Mouse (Mus musculus) testis, adult 2 months (tissue): ENCODE measurements at regions not wholly inside any gene's neighbourhood (a gene's known extent, or its start where the extent isn't known, plus 50 kb on each side); places are given as distances from the start of the nearest gene placed in this dataset.

Experiments used
- H3K27ac ChIP-seq: fragments of 200-500 bp; 2 replicates; pipeline ENCODE4 v1.5.1; 2012; ENCODE audit warnings: low read depth, low read length; ENCODE audit not compliant: control insufficient read depth, insufficient read depth
- H3K27me3 ChIP-seq: fragments of 200-500 bp; 2 replicates; pipeline ENCODE4 v1.6.1; 2012; ENCODE audit warnings: mild to moderate bottlenecking, low read length, moderate library complexity; ENCODE audit not compliant: control insufficient read depth, insufficient read depth
- H3K36me3 ChIP-seq: fragments of 200-500 bp; 2 replicates; pipeline ENCODE4 v1.6.1; 2012; ENCODE audit warnings: mild to moderate bottlenecking, low read length; ENCODE audit not compliant: control insufficient read depth, insufficient read depth
- H3K4me1 ChIP-seq: fragments of 200-500 bp; 2 replicates; pipeline ENCODE4 v1.6.1; 2012; ENCODE audit warnings: low read length; ENCODE audit not compliant: control insufficient read depth, insufficient read depth
- H3K4me3 ChIP-seq: fragments of 200-500 bp; 2 replicates; pipeline ENCODE4 v1.5.1; 2012; ENCODE audit warnings: low read depth, mild to moderate bottlenecking, low read length, moderate library complexity, mixed read lengths; ENCODE audit not compliant: control insufficient read depth
- CTCF ChIP-seq: fragments of 200-500 bp; IDR thresholded peaks from 2 replicates; pipeline ENCODE4 v1.5.1; 2012; ENCODE audit warnings: low read depth, mild to moderate bottlenecking, inconsistent platforms, low read length, moderate library complexity; ENCODE audit not compliant: control insufficient read depth, insufficient read depth, insufficient replicate concordance
- POLR2A ChIP-seq: fragments of 200-500 bp; IDR thresholded peaks from 2 replicates; pipeline ENCODE4 v1.6.1; 2012; ENCODE audit warnings: low read depth, mild to moderate bottlenecking, inconsistent platforms, low read length, moderate library complexity; ENCODE audit not compliant: control insufficient read depth

- TF ChIP-seq CTCF (no peak), POLR2A (no peak)
- H3K36me3 ChIP-seq, result no peaks in the 10 kb centered on the region
- H3K4me1 ChIP-seq, result no peaks in the 10 kb centered on the region
- no peaks in the 10 kb centered on the region for H3K27me3 ChIP-seq
- H3K27ac ChIP-seq, result no peak overlapping the region
- no peak overlapping the region for H3K4me3 ChIP-seq
Observed at GRCm38 (mm10) chr11:7279891-7280290, 66.2 kb upstream of the Igfbp3 start.

- H3K4me3 ChIP-seq, result no peak overlapping the region
- H3K36me3 ChIP-seq, result no peaks in the 10 kb centered on the region
- H3K27ac ChIP-seq, result no peak overlapping the region
- TF ChIP-seq POLR2A, result no peak
- TF ChIP-seq CTCF, result no peak
- no peaks in the 10 kb centered on the region for H3K4me1 ChIP-seq
- H3K27me3 ChIP-seq, result no peaks in the 10 kb centered on the region
Observed at GRCm38 (mm10) chr11:7272543-7272942, 58.8 kb upstream of the Igfbp3 start.

GRCm38 (mm10) chr11:7270916-7271315, 57.2 kb upstream of the Igfbp3 start:
- no peak overlapping the region for H3K4me3 ChIP-seq
- no peaks in the 10 kb centered on the region for H3K27me3 ChIP-seq
- no peak overlapping the region for H3K27ac ChIP-seq
- H3K4me1 ChIP-seq, result no peaks in the 10 kb centered on the region
- no peaks in the 10 kb centered on the region for H3K36me3 ChIP-seq
- TF ChIP-seq POLR2A, result no peak
- no peak for TF ChIP-seq CTCF

- H3K4me1 ChIP-seq, result no peaks in the 10 kb centered on the region
- no peak overlapping the region for H3K4me3 ChIP-seq
Observed at GRCm38 (mm10) chr11:7263971-7264370, 50.2 kb upstream of the Igfbp3 start.

More at GRCm38 (mm10) chr11:7263971-7264370, 50.2 kb upstream of the Igfbp3 start:
- TF ChIP-seq CTCF, result no peak
- TF ChIP-seq POLR2A, result no peak
- Histone ChIP-seq H3K36me3 (no peaks in the 10 kb centered on the region), H3K27ac (no peak overlapping the region), H3K27me3 (no peaks in the 10 kb centered on the region)
